Mouse (Mus musculus) ES-E14 (cell line): ENCODE measurements at regions not wholly inside any gene's neighbourhood (a gene's known extent, or its start where the extent isn't known, plus 50 kb on each side); places are given as distances from the start of the nearest gene placed in this dataset.

Experiments used
- DNase-seq: peaks from one replicate; pipeline ENCODE4 v3.0.0-alpha.2; 2013; ENCODE audit warnings: low read depth, low spot score
- H3K27ac ChIP-seq: 2 replicates; pipeline ENCODE4 v1.5.1; 2012; ENCODE audit warnings: low read depth, mild to moderate bottlenecking, low read length, moderate library complexity, mixed read lengths; ENCODE audit not compliant: poor library complexity, insufficient read depth, severe bottlenecking
- H3K36me3 ChIP-seq: 2 replicates; pipeline ENCODE4 v1.6.1; 2012; ENCODE audit warnings: mild to moderate bottlenecking, low read length, moderate library complexity, mixed read lengths; ENCODE audit not compliant: control insufficient read depth, poor library complexity, insufficient read depth, severe bottlenecking
- H3K4me1 ChIP-seq, 2 experiments: fragments of 150-350 bp in 1 of 2; sonication (generic) in 1 of 2; 2 replicates each; pipeline ENCODE4 v1.6.1; 2012; ENCODE audit warnings: low read length in 2 of 2, mild to moderate bottlenecking in 1 of 2, mixed read lengths in 1 of 2; ENCODE audit not compliant: control insufficient read depth in 2 of 2, insufficient read depth in 2 of 2, poor library complexity in 1 of 2
- H3K4me3 ChIP-seq, 2 experiments: fragments of 150-350 bp in 1 of 2; sonication (generic) in 1 of 2; 2 replicates each; pipeline ENCODE4 v1.5.1; 2012; ENCODE audit warnings: low read length in 2 of 2, low read depth in 1 of 2, mild to moderate bottlenecking in 1 of 2, mixed read lengths in 1 of 2; ENCODE audit not compliant: insufficient read depth in 1 of 2, poor library complexity in 1 of 2, severe bottlenecking in 1 of 2
- H3K9ac ChIP-seq: 2 replicates; pipeline ENCODE4 v1.6.1; 2012; ENCODE audit warnings: low read depth, mild to moderate bottlenecking, low read length, mixed read lengths; ENCODE audit not compliant: poor library complexity, insufficient read depth, severe bottlenecking
- H3K9me3 ChIP-seq: fragments of 150-350 bp; sonication (generic); 2 replicates; pipeline ENCODE4 v1.6.1; 2012; ENCODE audit warnings: low read depth, mild to moderate bottlenecking, low read length; ENCODE audit not compliant: control insufficient read depth, insufficient read depth
- CHD2 ChIP-seq: IDR thresholded peaks from 2 replicates; pipeline ENCODE4 v1.6.1; 2014; ENCODE audit warnings: mild to moderate bottlenecking, low read depth, low read length, inconsistent platforms
- HCFC1 ChIP-seq: IDR thresholded peaks from 2 replicates; pipeline ENCODE4 v1.6.1; 2012; ENCODE audit warnings: low read length, inconsistent platforms, borderline replicate concordance; ENCODE audit not compliant: insufficient read depth
- MAFK ChIP-seq: IDR thresholded peaks from 2 replicates; pipeline ENCODE4 v1.6.1; 2014; ENCODE audit warnings: mild to moderate bottlenecking, low read depth, low read length, inconsistent platforms; ENCODE audit not compliant: insufficient read depth
- ZC3H11A ChIP-seq: IDR thresholded peaks from 2 replicates; pipeline ENCODE4 v1.6.1; 2012; ENCODE audit warnings: low read depth, mild to moderate bottlenecking, inconsistent platforms, low read length, borderline replicate concordance
- ZNF384 ChIP-seq: IDR thresholded peaks from 2 replicates; pipeline ENCODE4 v1.6.1; 2012; ENCODE audit warnings: low read depth, low read length, inconsistent platforms
- in situ Hi-C, 2 experiments: fragments of 600-800 bp; cut with MboI; formaldehyde crosslinking; loops; one replicate each; pipeline ENCODE4 v1.15.1; 2025; ENCODE audit warnings: low sequenced_read_pairs in 2 of 2, inconsistent platforms in 1 of 2; ENCODE audit not compliant: unreplicated experiment in 2 of 2

- in situ Hi-C loops: no loop called here
- no peak for TF ChIP-seq ZC3H11A
- TF ChIP-seq CHD2: no peak
- Histone ChIP-seq H3K4me3 (no peak overlapping the region), H3K36me3 (no peaks in the 10 kb centered on the region), H3K9me3 (no peaks in the 10 kb centered on the region), H3K9ac (no peak overlapping the region), H3K27ac (no peak overlapping the region), H3K4me1 (peaks cover 0 to 4% of the 10 kb centered on the region in 2 experiments; a peak in 2 of 4 replicates)
- DNase-seq: no peak
Observed at GRCm38 (mm10) chr17:48620896-48621295, 166.2 kb downstream of the Unc5cl start.

- Histone ChIP-seq H3K4me1 (peaks cover 0 to 3% of the 10 kb centered on the region in 2 experiments; a peak in 1 of 4 replicates), H3K36me3 (no peaks in the 10 kb centered on the region), H3K27ac (no peak overlapping the region), H3K4me3 (no peak overlapping the region), H3K9ac (no peak overlapping the region), H3K9me3 (no peaks in the 10 kb centered on the region)
- in situ Hi-C loops: no loop called here
- TF ChIP-seq CHD2: no peak
- TF ChIP-seq MAFK: no peak
- no peak for TF ChIP-seq HCFC1
- TF ChIP-seq ZNF384: no peak
- no peak for TF ChIP-seq ZC3H11A
- DNase-seq: no peak
Observed at GRCm38 (mm10) chr17:48621676-48622075, 167.0 kb downstream of the Unc5cl start.

- H3K4me3 ChIP-seq: no peak overlapping the region
- no peaks in the 10 kb centered on the region for H3K9me3 ChIP-seq
- in situ Hi-C loops: no loop called here
- H3K4me1 ChIP-seq: no peaks in the 10 kb centered on the region
- DNase-seq: no peak
- no peaks in the 10 kb centered on the region for H3K36me3 ChIP-seq
- H3K9ac ChIP-seq: no peak overlapping the region
- TF ChIP-seq ZNF384: no peak
- TF ChIP-seq ZC3H11A: no peak
- no peak for TF ChIP-seq CHD2
- no peak for TF ChIP-seq MAFK
- TF ChIP-seq HCFC1: no peak
- no peak overlapping the region for H3K27ac ChIP-seq
Observed at GRCm38 (mm10) chr17:48624937-48625336, 170.2 kb downstream of the Unc5cl start.

- no peak for TF ChIP-seq ZC3H11A
- H3K4me3 ChIP-seq: no peak overlapping the region
- H3K27ac ChIP-seq: no peak overlapping the region
- no peak overlapping the region for H3K9ac ChIP-seq
- no peaks in the 10 kb centered on the region for H3K9me3 ChIP-seq
- H3K4me1 ChIP-seq: no peaks in the 10 kb centered on the region
- in situ Hi-C loops: no loop called here
- H3K36me3 ChIP-seq: no peaks in the 10 kb centered on the region
- no peak for DNase-seq
Observed at GRCm38 (mm10) chr17:48625971-48626370, 171.3 kb downstream of the Unc5cl start.

- no peak for DNase-seq
- in situ Hi-C loops: no loop called here
Observed at GRCm38 (mm10) chr17:48639611-48640010, 184.9 kb downstream of the Unc5cl start.

More at GRCm38 (mm10) chr17:48639611-48640010, 184.9 kb downstream of the Unc5cl start:
- Histone ChIP-seq H3K9me3 (no peaks in the 10 kb centered on the region), H3K27ac (no peak overlapping the region), H3K4me3 (no peak overlapping the region), H3K9ac (no peak overlapping the region), H3K36me3 (no peaks in the 10 kb centered on the region), H3K4me1 (peaks cover 4 to 6% of the 10 kb centered on the region in 2 experiments; a peak in 2 of 4 replicates)
- TF ChIP-seq HCFC1 (no peak), CHD2 (no peak), MAFK (no peak), ZNF384 (no peak), ZC3H11A (no peak)
